Mouse (Mus musculus): ENCODE data around the gene Minpp1. TPM values are rescaled to one million over a fixed set of nuclear protein-coding genes. Genes with fewer than 3 reads are reported as not detected.

The Minpp1 gene
- total RNA-seq, 1 experiment from 2014 or later = 34.9 TPM

- DNase-seq = no peak
These were observed 3.8 kb downstream of the Minpp1 start for GRCm38 (mm10) chr19:32489166-32489895.

- DNase-seq = no peak
These were observed 5.4 kb downstream of the Minpp1 start for GRCm38 (mm10) chr19:32490976-32491375.

- DNase-seq = no peak
These were observed 6.8 kb downstream of the Minpp1 start for GRCm38 (mm10) chr19:32492339-32492738.

GRCm38 (mm10) chr19:32492981-32493380 lies 7.4 kb downstream of the Minpp1 start:
- DNase-seq = no peak

GRCm38 (mm10) chr19:32493471-32493870 lies 7.9 kb downstream of the Minpp1 start:
- DNase-seq = no peak

- no peak for DNase-seq
These were observed 9.0 kb downstream of the Minpp1 start for GRCm38 (mm10) chr19:32494611-32495010.

- no peak for DNase-seq
These were observed 9.5 kb downstream of the Minpp1 start for GRCm38 (mm10) chr19:32495034-32495433.

- no peak for DNase-seq
These were observed 11.8 kb downstream of the Minpp1 start for GRCm38 (mm10) chr19:32497411-32497810.

- no peak for DNase-seq
These were observed 12.4 kb downstream of the Minpp1 start for GRCm38 (mm10) chr19:32498002-32498401.

GRCm38 (mm10) chr19:32501414-32501813 lies 15.8 kb downstream of the Minpp1 start:
- no peak for DNase-seq

- DNase-seq = no peak
These were observed 20.5 kb downstream of the Minpp1 start for GRCm38 (mm10) chr19:32506081-32506480.

GRCm38 (mm10) chr19:32506514-32506913 lies 20.9 kb downstream of the Minpp1 start:
- DNase-seq = peak; percentile 21

GRCm38 (mm10) chr19:32507100-32507499 lies 21.5 kb downstream of the Minpp1 start:
- DNase-seq = no peak

- DNase-seq = peak; percentile 65
These were observed 22.0 kb downstream of the Minpp1 start for GRCm38 (mm10) chr19:32507526-32507925.

- DNase-seq = no peak
These were observed 24.7 kb downstream of the Minpp1 start for GRCm38 (mm10) chr19:32510267-32510666.

- DNase-seq = no peak
These were observed 25.4 kb downstream of the Minpp1 start for GRCm38 (mm10) chr19:32510962-32511361.

GRCm38 (mm10) chr19:32512518-32512917 lies 26.9 kb downstream of the Minpp1 start:
- DNase-seq = peak; percentile 24

GRCm38 (mm10) chr19:32516575-32516974 lies 31.0 kb downstream of the Minpp1 start:
- DNase-seq = no peak

- no peak for DNase-seq
These were observed 35.9 kb downstream of the Minpp1 start for GRCm38 (mm10) chr19:32521446-32521845.

GRCm38 (mm10) chr19:32522247-32522646 lies 36.7 kb downstream of the Minpp1 start:
- DNase-seq = no peak

- DNase-seq = no peak
These were observed 37.3 kb downstream of the Minpp1 start for GRCm38 (mm10) chr19:32522753-32523307.

GRCm38 (mm10) chr19:32523769-32524515 lies 38.4 kb downstream of the Minpp1 start:
- no peak for DNase-seq

- no peak for DNase-seq
These were observed 38.9 kb downstream of the Minpp1 start for GRCm38 (mm10) chr19:32524516-32524860.

Measured in adrenal gland, postnatal 14 days (tissue).